8 mouse cellular contexts compared by ENCODE assay signal in genomic region chr4:123665681-123666278, GRCm38 (mm10). TPM values are rescaled to one million over a fixed set of nuclear protein-coding genes. Genes with fewer than 3 reads are reported as not detected.
A peak's percentile ranks its signal among the peaks of the same experiment; 100 is the strongest.
DNase-seq lines count a peak whose midpoint lies in the region; ATAC-seq and TF ChIP-seq lines count a peak whose summit lies in the region.

No protein-coding gene starts in this region.

- H3K4me2 ChIP-seq in hindbrain, embryonic 15.5 days: peak overlapping the region; percentile 83

- H3K4me1 ChIP-seq in heart, embryonic 10.5 days: peaks cover 50% of the 10 kb centered on the region
- H3K4me1 ChIP-seq in MEL (ENCODE audit: control insufficient read depth in 1 of 2, insufficient read depth in 2 of 2, low read length in 2 of 2): peaks cover 3 to 17% of the 10 kb centered on the region in 2 experiments; a peak in 3 of 4 replicates
- H3K4me1 ChIP-seq in hindbrain, embryonic 15.5 days (replicated peaks): peaks cover 76% of the 10 kb centered on the region
- peaks cover 79% of the 10 kb centered on the region for H3K4me1 ChIP-seq in midbrain, embryonic 10.5 days

- intact Hi-C loops in heart, postnatal 36 days (cut with DNase I): loop anchor here (2.0 kb wide), 1 partner anchor 361 kb away; no protein-coding TSS in a partner anchor
- intact Hi-C loops in left cerebral cortex, postnatal 14 days (cut with DNase I): loop anchor here (2.0 to 5.0 kb wide), 2 partner anchors 77 to 128 kb away; no protein-coding TSS in a partner anchor

- no peaks in the 10 kb centered on the region for H3K27me3 ChIP-seq in heart, embryonic 10.5 days (ENCODE audit: insufficient read depth, poor library complexity, severe bottlenecking)
- no peaks in the 10 kb centered on the region for H3K27me3 ChIP-seq in MEL (ENCODE audit: control insufficient read depth in 1 of 2, insufficient read depth in 2 of 2, low read length in 2 of 2)
- H3K27me3 ChIP-seq in hindbrain, embryonic 15.5 days: no peaks in the 10 kb centered on the region
- no peaks in the 10 kb centered on the region for H3K27me3 ChIP-seq in midbrain, embryonic 10.5 days (ENCODE audit: low read depth, poor library complexity, severe bottlenecking)

- no peaks in the 10 kb centered on the region for H3K79me2 ChIP-seq in MEL (ENCODE audit: control insufficient read depth, insufficient read depth, low read length, poor library complexity)

- H3K4me3 ChIP-seq in heart, embryonic 10.5 days: peak overlapping the region; percentile 95
- H3K4me3 ChIP-seq in MEL (ENCODE audit: control insufficient read depth in 1 of 2, insufficient read depth in 1 of 2, low read depth in 2 of 2, low read length in 2 of 2): peak overlapping the region; percentile 60 to 62; a peak in 2 of 4 replicates
- peak overlapping the region; percentile 53 for H3K4me3 ChIP-seq in hindbrain, embryonic 15.5 days
- H3K4me3 ChIP-seq in midbrain, embryonic 10.5 days: peak overlapping the region; percentile 94

- no peak overlapping the region; the same call in 1 of the 2 replicates for H3K9ac ChIP-seq in MEL (ENCODE audit: control insufficient read depth, low read depth, low read length, poor library complexity, severe bottlenecking)
- peak overlapping the region; percentile 92 for H3K9ac ChIP-seq in hindbrain, embryonic 15.5 days

- H3K27ac ChIP-seq in heart, embryonic 10.5 days: peak overlapping the region; percentile 99
- H3K27ac ChIP-seq in MEL (ENCODE audit: control insufficient read depth, low read depth, low read length): no peak overlapping the region
- H3K27ac ChIP-seq in hindbrain, embryonic 15.5 days (replicated peaks): peak overlapping the region; percentile 96
- peak overlapping the region; percentile 99 for H3K27ac ChIP-seq in midbrain, embryonic 10.5 days (replicated peaks)

- 35% methylated on average over 11 of the region's 11 CpGs for WGBS in heart, embryonic 10.5 days
- 29% methylated on average over 11 of the region's 11 CpGs for WGBS in hindbrain, embryonic 15.5 days
- 31% methylated on average over 11 of the region's 11 CpGs for WGBS in midbrain, embryonic 10.5 days

- TF ChIP-seq POLR2A in MEL (IDR thresholded peaks at IDR 0.05; ENCODE audit: control insufficient read depth in 1 of 2, insufficient read depth in 1 of 2, low read depth in 1 of 2, low read length in 2 of 2, poor library complexity in 1 of 2): no peak

- no peaks in the 10 kb centered on the region for H3K9me3 ChIP-seq in heart, embryonic 10.5 days
- no peaks in the 10 kb centered on the region for H3K9me3 ChIP-seq in MEL (replicated peaks; ENCODE audit: insufficient read depth, low read length)
- no peaks in the 10 kb centered on the region for H3K9me3 ChIP-seq in hindbrain, embryonic 15.5 days
- no peaks in the 10 kb centered on the region for H3K9me3 ChIP-seq in midbrain, embryonic 10.5 days (replicated peaks)

- no peak for ATAC-seq in hindbrain, embryonic 15.5 days (ENCODE audit: low FRiP score, low read depth)

- no peak for TF ChIP-seq CTCF in MEL (IDR thresholded peaks at IDR 0.05 in 2 of 3, conservative IDR thresholded peaks at IDR 0.05 in 1 of 3; ENCODE audit: control insufficient read depth in 1 of 3, insufficient read depth in 1 of 3, low read depth in 2 of 3, low read length in 3 of 3, poor library complexity in 1 of 3, severe bottlenecking in 1 of 3)

- no peak for TF ChIP-seq EP300 in MEL (IDR thresholded peaks at IDR 0.05; ENCODE audit: low read depth in 1 of 2, low read length in 2 of 2)

- no peak for DNase-seq in heart, embryonic 10.5 days (ENCODE audit: low spot score)
- no peak for DNase-seq in heart, postnatal 36 days
- DNase-seq in MEL (ENCODE audit: low read depth, low spot score): no peak
- no peak for DNase-seq in midbrain, embryonic 10.5 days (ENCODE audit: low spot score)
- no peak for DNase-seq in left cerebral cortex, postnatal 14 days (ENCODE audit: low spot score in 2 of 2)
- no peak for DNase-seq in spleen, postnatal 36 days (ENCODE audit: low spot score in 2 of 2)
- DNase-seq in retina, embryonic 14.5 days (ENCODE audit: low spot score): no peak

- no peak for TF ChIP-seq RAD21 in MEL (IDR thresholded peaks at IDR 0.05; ENCODE audit: low read depth, low read length)

- no peaks in the 10 kb centered on the region for H3K36me3 ChIP-seq in heart, embryonic 10.5 days
- peaks cover 0 to 17% of the 10 kb centered on the region in 2 experiments; a peak in 2 of 4 replicates for H3K36me3 ChIP-seq in MEL (ENCODE audit: control insufficient read depth in 1 of 2, insufficient read depth in 2 of 2, low read length in 2 of 2)
- no peaks in the 10 kb centered on the region for H3K36me3 ChIP-seq in hindbrain, embryonic 15.5 days
- H3K36me3 ChIP-seq in midbrain, embryonic 10.5 days: peaks cover 6% of the 10 kb centered on the region; the same call in 1 of the 2 replicates

TF ChIP-seq in MEL, 35 proteins besides CTCF, POLR2A, EP300 and RAD21:
- TF ChIP-seq ZNF384 (IDR thresholded peaks at IDR 0.05; ENCODE audit: low read depth, low read length) (no peak), SMC3 (IDR thresholded peaks at IDR 0.05; ENCODE audit: low read depth, low read length) (no peak), TBP (IDR thresholded peaks at IDR 0.05; ENCODE audit: low read depth, low read length) (no peak), GATA1 (IDR thresholded peaks at IDR 0.05; ENCODE audit: low read depth, low read length) (no peak)

RNA-seq across cellular contexts. Expression of gene Macf1, which starts 18.4 kb away (rescaled TPM):
- polyA plus RNA-seq in heart, embryonic 10.5 days (2016; fragmentation: Nextera tagmentation; extraction: Ambion mirVana): 57.4 and 58.9 TPM in 2 replicates
- total RNA-seq in heart, postnatal 36 days (2021): 100 to 1,000 TPM; 228 to 240 TPM
- total RNA-seq in MEL (2012; rRNA removed): 60.8 and 64.6 TPM in 2 replicates
- 10 to 100 TPM; 18.5 to 71.4 TPM for polyA plus RNA-seq in MEL (2012; ENCODE audit: insufficient read depth in 1 of 2, insufficient read length in 2 of 2, low read depth in 1 of 2, low replicate concordance in 2 of 2, missing spikeins in 1 of 2)
- 69.2 and 71.9 TPM in 2 replicates for polyA plus RNA-seq in hindbrain, embryonic 15.5 days (2015; fragmentation: Nextera tagmentation; extraction: Ambion mirVana)
- polyA plus RNA-seq in midbrain, embryonic 10.5 days (2016; fragmentation: Nextera tagmentation; extraction: Ambion mirVana): 39.2 and 46.2 TPM in 2 replicates
- total RNA-seq in left cerebral cortex, postnatal 14 days (2021): 100 to 1,000 TPM; 211 to 227 TPM

RNA-seq across cellular contexts. Expression of gene Ndufs5, which starts 52.2 kb away (rescaled TPM):
- polyA plus RNA-seq in heart, embryonic 10.5 days (2016; fragmentation: Nextera tagmentation; extraction: Ambion mirVana): 453 and 498 TPM in 2 replicates
- total RNA-seq in heart, postnatal 36 days (2021): 100 to 1,000 TPM; 432 to 469 TPM
- 230 and 252 TPM in 2 replicates for total RNA-seq in MEL (2012; rRNA removed)
- polyA plus RNA-seq in MEL (2012; ENCODE audit: insufficient read depth in 1 of 2, insufficient read length in 2 of 2, low read depth in 1 of 2, low replicate concordance in 2 of 2, missing spikeins in 1 of 2): 100 to 1,000 TPM in 1 of 2 experiments, not detected in 1; 155 TPM
- 457 and 489 TPM in 2 replicates for polyA plus RNA-seq in hindbrain, embryonic 15.5 days (2015; fragmentation: Nextera tagmentation; extraction: Ambion mirVana)
- polyA plus RNA-seq in midbrain, embryonic 10.5 days (2016; fragmentation: Nextera tagmentation; extraction: Ambion mirVana): 328 and 330 TPM in 2 replicates
- total RNA-seq in left cerebral cortex, postnatal 14 days (2021): 100 to 1,000 TPM; 187 to 196 TPM
